Comparison of ENCODE assay signal across 8 mouse cellular contexts in the genomic region with DNA sequence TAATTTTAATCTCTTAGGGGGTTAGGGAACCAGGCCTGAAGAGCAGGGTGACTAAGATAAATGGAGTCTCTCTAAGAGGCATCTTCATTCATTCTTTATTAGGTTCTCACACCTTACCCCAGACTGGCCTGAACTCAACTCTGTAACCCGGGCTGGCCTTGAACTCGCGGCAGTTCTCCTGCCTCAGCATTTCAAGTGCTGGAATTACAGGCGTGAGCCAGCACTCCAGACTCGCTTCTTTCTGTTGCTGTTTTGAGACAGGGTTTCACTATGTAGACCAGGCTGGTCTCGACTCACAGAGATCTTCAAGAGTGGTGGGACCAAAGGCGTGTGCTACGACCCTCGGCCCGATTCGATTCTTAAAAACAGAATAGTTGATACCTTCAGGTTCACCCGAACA. TPM values are rescaled to one million over a fixed set of nuclear protein-coding genes. Genes with fewer than 3 reads are reported as not detected.
A peak's percentile ranks its signal among the peaks of the same experiment; 100 is the strongest.
DNase-seq lines count a peak whose midpoint lies in the region; ATAC-seq and TF ChIP-seq lines count a peak whose summit lies in the region.

No protein-coding gene starts in this region.

- peak overlapping the region; percentile 60 for H3K4me2 ChIP-seq in hindbrain, embryonic 13.5 days
- H3K4me2 ChIP-seq in liver, embryonic 15.5 days, result peak overlapping the region; percentile 71

- ATAC-seq in hindbrain, embryonic 13.5 days (ENCODE audit: low FRiP score), result no peak
- peak; percentile 30 for ATAC-seq in liver, embryonic 15.5 days (ENCODE audit: insufficient read depth)

- WGBS in hindbrain, embryonic 13.5 days, result 22% methylated on average over 12 of the region's 12 CpGs
- 13% methylated on average over 12 of the region's 12 CpGs for WGBS in liver, embryonic 15.5 days (ENCODE audit: insufficient replicate concordance)
- WGBS in small intestine, adult 2 months, result 16% methylated on average over 12 of the region's 12 CpGs

- H3K9me3 ChIP-seq in hindbrain, embryonic 13.5 days, result no peaks in the 10 kb centered on the region
- H3K9me3 ChIP-seq in liver, embryonic 15.5 days (replicated peaks), result no peaks in the 10 kb centered on the region

- H3K4me1 ChIP-seq in cortical plate, adult 2 months (ENCODE audit: control insufficient read depth, insufficient read depth, low read length), result peaks cover 4% of the 10 kb centered on the region; the same call in 1 of the 2 replicates
- H3K4me1 ChIP-seq in hindbrain, embryonic 13.5 days (replicated peaks), result peaks cover 22% of the 10 kb centered on the region
- peaks cover 36% of the 10 kb centered on the region for H3K4me1 ChIP-seq in liver, embryonic 15.5 days (replicated peaks)
- H3K4me1 ChIP-seq in small intestine, adult 2 months (ENCODE audit: control insufficient read depth, insufficient read depth, insufficient read length, low read length), result peaks cover 2% of the 10 kb centered on the region

- peak; percentile 60 for DNase-seq in adrenal gland, postnatal 14 days
- no peak for DNase-seq in adrenal gland, adult 8-10 months
- peak; percentile 59 for DNase-seq in 3T3-L1 (ENCODE audit: low read depth, low spot score)
- DNase-seq in right cerebral cortex, adult 18-20 months, result no peak

- no peak for TF ChIP-seq POLR2A in cortical plate, adult 2 months (IDR thresholded peaks at IDR 0.05; ENCODE audit: extremely low read depth, insufficient read depth, low read length)
- TF ChIP-seq POLR2A in small intestine, adult 2 months (IDR thresholded peaks at IDR 0.05; ENCODE audit: low read depth, low read length), result no peak

- TF ChIP-seq CTCF in cortical plate, adult 2 months (IDR thresholded peaks at IDR 0.05; ENCODE audit: extremely low read depth, insufficient read depth, low read length), result no peak
- no peak for TF ChIP-seq CTCF in small intestine, adult 2 months (IDR thresholded peaks at IDR 0.05; ENCODE audit: extremely low read depth, insufficient read length, insufficient replicate concordance, low read depth, low read length)

- H3K27ac ChIP-seq in cortical plate, adult 2 months (ENCODE audit: insufficient read depth, low read length), result peak overlapping the region; percentile 30; the same call in 1 of the 2 replicates
- peak overlapping the region; percentile 92 for H3K27ac ChIP-seq in hindbrain, embryonic 13.5 days
- peak overlapping the region; percentile 90 for H3K27ac ChIP-seq in liver, embryonic 15.5 days (replicated peaks)
- peak overlapping the region; percentile 62 for H3K27ac ChIP-seq in small intestine, adult 2 months (ENCODE audit: insufficient read depth, low read depth, low read length)

- peak overlapping the region; percentile 85 for H3K9ac ChIP-seq in hindbrain, embryonic 13.5 days
- peak overlapping the region; percentile 92 for H3K9ac ChIP-seq in liver, embryonic 15.5 days

- H3K36me3 ChIP-seq in hindbrain, embryonic 13.5 days, result peaks cover 31% of the 10 kb centered on the region
- peaks cover 45% of the 10 kb centered on the region for H3K36me3 ChIP-seq in liver, embryonic 15.5 days (replicated peaks)
- H3K36me3 ChIP-seq in small intestine, adult 2 months (ENCODE audit: control insufficient read depth, insufficient read depth, low read length), result peaks cover 17% of the 10 kb centered on the region

- peaks cover 20% of the 10 kb centered on the region for H3K27me3 ChIP-seq in hindbrain, embryonic 13.5 days
- 0 out of 2 replicates have a peak, but pooled peaks cover 7% of the 10 kb centered on the region for H3K27me3 ChIP-seq in liver, embryonic 15.5 days
- no peaks in the 10 kb centered on the region for H3K27me3 ChIP-seq in small intestine, adult 2 months (ENCODE audit: control insufficient read depth, insufficient read depth, low read length)

- H3K4me3 ChIP-seq in cortical plate, adult 2 months (ENCODE audit: insufficient read depth, low read length), result peak overlapping the region; percentile 63
- peak overlapping the region; percentile 74 for H3K4me3 ChIP-seq in hindbrain, embryonic 13.5 days
- peak overlapping the region; percentile 84 for H3K4me3 ChIP-seq in liver, embryonic 15.5 days (replicated peaks)
- peak overlapping the region; percentile 87 for H3K4me3 ChIP-seq in small intestine, adult 2 months (ENCODE audit: low read depth, low read length)

RNA-seq across cellular contexts. Expression of a gene that starts 1.3 kb away (rescaled TPM):
- 83.5 and 95.6 TPM in 2 replicates for total RNA-seq in adrenal gland, postnatal 14 days (2021)
- total RNA-seq in adrenal gland, adult 8-10 months (2022), result 100 to 1,000 TPM in 3 of 4 experiments, 10 to 100 TPM in 1; 97.1 to 142 (median 126) TPM
- polyA plus RNA-seq in cortical plate, adult 2 months (2012; rRNA removed), result 70.9 and 71.7 TPM in 2 replicates
- polyA plus RNA-seq in hindbrain, embryonic 13.5 days (2015; fragmentation: Nextera tagmentation; extraction: Ambion mirVana), result 67.7 and 70.4 TPM in 2 replicates
- polyA plus RNA-seq in liver, embryonic 15.5 days (2015; fragmentation: Nextera tagmentation; extraction: Ambion mirVana), result 54.0 and 55.0 TPM in 2 replicates
- 7.9 and 23.6 TPM in 2 replicates for polyA plus RNA-seq in small intestine, adult 2 months (2012; rRNA removed)

RNA-seq across cellular contexts. Expression of a gene that starts 2.7 kb away (rescaled TPM):
- total RNA-seq in adrenal gland, postnatal 14 days (2021), result 12.1 and 12.6 TPM in 2 replicates
- total RNA-seq in adrenal gland, adult 8-10 months (2022), result 10 to 100 TPM; 10.1 to 14.3 (median 12.9) TPM
- polyA plus RNA-seq in cortical plate, adult 2 months (2012; rRNA removed), result 13.0 and 13.4 TPM in 2 replicates
- polyA plus RNA-seq in hindbrain, embryonic 13.5 days (2015; fragmentation: Nextera tagmentation; extraction: Ambion mirVana), result 7.6 and 7.9 TPM in 2 replicates
- 2.4 and 3.0 TPM in 2 replicates for polyA plus RNA-seq in liver, embryonic 15.5 days (2015; fragmentation: Nextera tagmentation; extraction: Ambion mirVana)
- 1.3 and 1.7 TPM in 2 replicates for polyA plus RNA-seq in small intestine, adult 2 months (2012; rRNA removed)

RNA-seq across cellular contexts. Expression of a gene that starts 21.9 kb away (rescaled TPM):
- not detected in 2 replicates for total RNA-seq in adrenal gland, postnatal 14 days (2021)
- total RNA-seq in adrenal gland, adult 8-10 months (2022), result not detected
- polyA plus RNA-seq in cortical plate, adult 2 months (2012; rRNA removed), result not detected in 2 replicates
- polyA plus RNA-seq in hindbrain, embryonic 13.5 days (2015; fragmentation: Nextera tagmentation; extraction: Ambion mirVana), result not detected in 2 replicates
- polyA plus RNA-seq in liver, embryonic 15.5 days (2015; fragmentation: Nextera tagmentation; extraction: Ambion mirVana), result 3.5 and 6.0 TPM in 2 replicates
- 23.6 and 25.8 TPM in 2 replicates for polyA plus RNA-seq in small intestine, adult 2 months (2012; rRNA removed)

RNA-seq across cellular contexts. Expression of a gene that starts 36.7 kb away (rescaled TPM):
- 47.4 and 54.0 TPM in 2 replicates for total RNA-seq in adrenal gland, postnatal 14 days (2021)
- total RNA-seq in adrenal gland, adult 8-10 months (2022), result 10 to 100 TPM; 38.7 to 52.2 (median 44.5) TPM
- 23.8 TPM in 2 replicates for polyA plus RNA-seq in cortical plate, adult 2 months (2012; rRNA removed)
- polyA plus RNA-seq in hindbrain, embryonic 13.5 days (2015; fragmentation: Nextera tagmentation; extraction: Ambion mirVana), result 11.5 and 11.6 TPM in 2 replicates
- polyA plus RNA-seq in liver, embryonic 15.5 days (2015; fragmentation: Nextera tagmentation; extraction: Ambion mirVana), result 9.3 and 9.9 TPM in 2 replicates
- polyA plus RNA-seq in small intestine, adult 2 months (2012; rRNA removed), result 5.3 and 10.4 TPM in 2 replicates

RNA-seq across cellular contexts. Expression of a gene that starts 58.0 kb away (rescaled TPM):
- total RNA-seq in adrenal gland, postnatal 14 days (2021), result 0.19 TPM in 1 of 2 replicates, not detected in the other
- not detected for total RNA-seq in adrenal gland, adult 8-10 months (2022)
- 6.0 and 7.5 TPM in 2 replicates for polyA plus RNA-seq in cortical plate, adult 2 months (2012; rRNA removed)
- 0.97 and 1.4 TPM in 2 replicates for polyA plus RNA-seq in hindbrain, embryonic 13.5 days (2015; fragmentation: Nextera tagmentation; extraction: Ambion mirVana)
- not detected in 2 replicates for polyA plus RNA-seq in liver, embryonic 15.5 days (2015; fragmentation: Nextera tagmentation; extraction: Ambion mirVana)
- polyA plus RNA-seq in small intestine, adult 2 months (2012; rRNA removed), result not detected in 2 replicates

Comparison
In these comparisons a context has a peak if more than half of its experiments do, and no peak if none do; other contexts are left out.
1. DNase-seq: peak in adrenal gland, postnatal 14 days (single experiment) and 3T3-L1 (single experiment); none in adrenal gland, adult 8-10 months (single experiment) and right cerebral cortex, adult 18-20 months (single experiment).
2. H3K27ac ChIP-seq: peak in every context shown above with its lines; median percentile 92 in hindbrain, embryonic 13.5 days; 90 in liver, embryonic 15.5 days; 62 in small intestine, adult 2 months; 30 in cortical plate, adult 2 months.
3. Peak in every context shown above with its lines, with median percentiles within 50 percentile points of each other: H3K4me3 ChIP-seq.